Mouse (Mus musculus) right cerebral cortex, postnatal 25 days (tissue): Measurements from ENCODE around the gene Pet117.
A peak's percentile ranks its signal among the peaks of the same experiment; 100 is the strongest.

ENCODE experiments used
- DNase-seq: peaks from one replicate; pipeline ENCODE4 v3.0.0; 2022

The Pet117 gene

DNA sequence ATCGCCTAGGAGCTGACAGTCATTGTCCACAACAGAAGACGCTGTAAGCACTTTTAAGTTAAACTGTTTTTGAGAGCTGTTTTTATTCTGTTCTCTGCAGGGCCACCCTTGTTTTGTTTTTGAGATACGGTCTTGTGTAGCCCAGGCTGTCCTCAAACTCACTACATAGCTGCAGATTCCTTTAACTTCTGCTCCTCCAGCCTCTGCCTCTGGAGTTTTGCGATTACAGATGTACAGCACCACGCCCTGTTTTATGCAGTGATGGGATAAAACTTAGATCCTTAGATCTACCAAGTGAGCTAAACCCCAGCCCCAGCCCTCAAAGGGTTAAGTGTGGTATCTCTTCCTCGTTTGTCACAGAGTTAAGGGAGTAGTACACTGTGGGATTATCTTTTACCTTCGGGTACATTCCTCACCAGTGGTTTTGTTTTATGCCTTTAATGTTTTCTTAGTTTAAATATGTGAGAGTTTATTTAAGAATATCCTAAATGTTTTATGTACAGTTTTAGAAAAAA, 13.9 kb downstream of the Pet117 start:
- DNase-seq = no peak

DNA sequence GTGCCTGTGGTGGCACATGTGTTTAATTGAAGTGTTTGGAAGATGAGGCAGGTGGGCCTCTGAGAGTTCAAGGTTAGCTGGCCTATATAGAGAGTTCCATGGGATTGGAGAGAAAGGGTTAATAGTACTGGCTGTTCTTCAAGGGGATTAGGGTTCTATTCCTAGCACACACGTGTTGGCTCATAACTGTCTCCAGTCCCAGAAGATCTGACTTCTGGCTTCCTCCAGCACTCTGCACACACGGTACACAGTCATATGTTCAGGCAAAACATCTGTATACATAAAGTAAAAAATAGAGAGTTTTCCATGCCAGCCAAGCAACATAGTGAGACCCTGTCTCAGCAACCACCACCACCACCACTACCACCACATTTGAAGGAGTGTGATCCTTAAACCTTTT, 17.5 kb downstream of the Pet117 start:
- no peak for DNase-seq

DNA sequence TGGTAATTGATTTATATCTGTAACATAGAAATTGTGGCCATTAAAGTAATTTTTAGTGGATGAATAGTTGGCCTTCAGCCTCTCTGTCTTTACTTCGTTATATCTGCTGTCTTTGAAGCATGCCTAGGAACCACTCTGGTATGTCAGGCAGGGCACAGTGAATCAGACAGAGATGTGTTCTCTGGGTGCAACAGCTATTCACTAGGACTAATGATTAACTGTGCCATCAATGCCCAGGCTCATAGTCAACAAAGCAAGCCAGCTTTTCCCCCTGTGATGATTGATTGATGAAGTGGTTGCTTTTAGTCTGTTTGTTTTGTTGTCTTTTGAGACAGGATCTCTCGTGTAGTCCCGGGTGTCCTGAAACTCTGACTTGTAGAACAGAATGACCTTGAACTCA, 19.6 kb downstream of the Pet117 start:
- DNase-seq = no peak

DNA sequence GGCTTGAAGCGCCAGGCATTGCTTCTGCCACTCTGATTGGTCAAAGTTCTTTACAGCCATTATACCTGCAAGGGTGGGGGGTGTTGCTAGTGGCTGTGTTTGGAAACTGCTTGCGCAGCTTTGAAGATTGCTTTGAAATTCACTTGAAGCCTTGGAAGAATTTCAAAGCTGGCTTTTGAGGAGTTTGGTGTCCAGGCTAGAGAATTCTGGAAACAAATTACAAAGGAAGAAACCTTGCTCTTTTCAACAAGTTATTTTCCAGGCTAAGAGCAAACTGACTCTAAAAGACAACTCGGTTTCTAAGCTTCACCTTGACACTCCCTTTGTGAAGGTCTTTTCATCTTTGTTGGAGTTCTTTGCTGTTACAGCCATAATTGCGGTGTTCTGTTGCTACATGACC, 30.7 kb downstream of the Pet117 start:
- DNase-seq = no peak

DNA sequence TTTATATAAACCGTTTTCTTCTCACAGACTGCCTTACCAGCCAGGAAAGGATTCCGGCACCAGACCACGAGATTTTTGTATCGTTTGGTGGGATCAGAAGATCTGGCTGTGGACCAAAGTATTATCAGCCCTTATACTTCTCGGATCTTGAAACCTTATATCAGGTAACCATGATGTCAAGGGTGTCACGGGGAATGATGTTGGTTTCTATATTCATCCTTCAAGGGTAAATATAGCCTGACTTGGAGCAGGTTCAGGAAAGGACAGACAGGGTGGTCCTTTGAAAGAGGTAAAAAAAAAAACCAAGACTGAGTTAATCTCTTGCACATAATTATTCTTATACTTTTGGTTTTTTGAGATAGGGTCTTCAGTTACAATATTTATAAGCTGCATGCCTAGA, 31.9 kb downstream of the Pet117 start:
- no peak for DNase-seq

GRCm38 (mm10) chr2:144409037-144409436, 40.2 kb downstream of the Pet117 start:
- DNase-seq = no peak

- peak; percentile 59 for DNase-seq
These were observed 41.8 kb downstream of the Pet117 start for GRCm38 (mm10) chr2:144410603-144411002.

DNA sequence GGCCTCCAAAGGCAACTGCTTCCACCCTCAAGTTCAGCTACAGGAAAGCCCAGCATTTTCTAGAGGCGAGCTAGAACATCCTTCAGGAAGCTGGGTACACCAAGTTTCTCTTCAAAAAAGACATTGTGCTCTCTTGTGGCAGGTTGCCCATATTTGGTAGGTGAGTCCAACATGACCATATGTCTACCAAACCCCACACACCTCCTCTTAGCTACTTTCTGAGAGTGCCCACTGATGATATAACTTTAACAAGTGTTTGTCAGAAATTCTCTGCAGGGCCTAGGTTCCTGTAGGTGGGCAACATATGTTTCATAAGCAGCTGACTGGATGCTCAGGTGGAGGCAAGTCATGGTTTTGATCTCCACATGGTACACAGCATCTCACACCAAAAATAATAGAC, 45.9 kb downstream of the Pet117 start:
- peak; percentile 49 for DNase-seq

GRCm38 (mm10) chr2:144416859-144417258, 48.1 kb downstream of the Pet117 start:
- DNase-seq = no peak

GRCm38 (mm10) chr2:144418062-144418461, 49.3 kb downstream of the Pet117 start:
- no peak for DNase-seq

DNA sequence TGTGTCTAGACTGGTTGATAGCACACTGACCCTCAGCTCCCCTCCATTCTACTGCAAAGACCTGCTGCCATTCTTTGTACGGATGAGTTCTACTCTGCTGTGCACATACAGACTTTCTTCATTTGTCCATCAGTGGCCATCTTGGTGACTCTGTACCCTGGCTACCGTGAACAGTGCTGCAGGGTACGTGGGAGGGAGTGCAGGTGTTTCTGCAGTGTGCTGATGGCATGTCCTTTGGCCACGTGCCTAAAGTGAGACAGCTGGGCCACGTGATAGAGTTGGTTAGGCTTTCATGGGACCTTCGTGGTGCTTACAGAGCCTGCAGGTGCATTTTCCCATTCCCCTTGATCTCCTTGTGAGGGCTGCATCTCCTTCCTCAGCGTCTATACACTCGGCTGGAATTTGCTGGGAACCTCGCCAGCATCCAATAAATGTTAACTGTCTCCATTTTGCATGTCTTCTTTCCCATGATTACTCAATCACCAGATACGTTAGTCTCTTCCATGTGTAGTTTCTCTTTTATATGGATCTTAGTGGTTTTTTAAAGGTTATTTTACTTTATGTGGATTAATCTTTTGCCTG, 53.4 kb downstream of the Pet117 start:
- no peak for DNase-seq
